Mouse (Mus musculus): ENCODE measurements around the gene Glyat. TPM values are rescaled to one million over a fixed set of nuclear protein-coding genes. Genes with fewer than 3 reads are reported as not detected.

Glyat gene
- total RNA-seq, 2 experiments from 2014 or later = 0.06 TPM; not detected in 1

DNA sequence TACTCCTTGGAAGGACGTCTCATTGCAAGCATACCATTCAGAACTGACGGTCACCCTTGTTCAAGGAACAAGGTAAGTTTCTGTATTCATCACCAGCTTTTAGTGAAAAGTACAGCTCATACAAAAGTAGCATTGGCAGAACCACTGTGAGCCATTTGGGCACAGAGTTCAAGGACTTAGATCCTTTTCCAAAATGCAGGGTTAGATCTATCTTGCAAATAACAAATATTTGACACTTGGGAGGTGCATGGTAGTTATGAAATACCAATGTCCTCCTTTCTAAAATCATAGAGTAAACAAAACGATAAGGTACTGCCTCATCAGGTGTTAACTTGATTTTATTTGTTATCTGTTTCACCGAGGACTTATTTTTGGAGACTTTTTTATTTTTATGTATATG lies 37.9 kb downstream of the Glyat start:
- DNase-seq = no peak
- intact Hi-C loops (cut with DNase I; ENCODE audit: low total_unique reads) = no loop called here

DNA sequence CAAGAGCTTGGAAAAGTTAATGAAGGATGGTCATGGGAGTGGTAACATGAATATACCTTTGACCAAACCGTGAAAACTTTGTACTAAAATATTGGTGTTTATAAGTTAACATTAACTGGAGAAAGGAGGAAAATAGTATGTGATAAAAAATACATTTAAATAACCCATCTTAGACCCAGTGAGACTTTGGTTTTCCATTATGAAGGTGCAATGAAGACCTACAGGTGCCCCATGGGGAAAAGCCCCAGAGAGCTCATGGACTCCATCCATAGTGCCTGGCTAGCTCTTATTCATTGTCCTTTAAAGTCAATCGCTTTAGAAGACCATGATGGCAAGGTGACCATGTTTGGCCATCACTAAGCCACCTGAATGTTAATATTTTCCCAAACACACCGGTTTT lies 44.7 kb downstream of the Glyat start, which contains the start of gene Olfr1443:
Olfr1443 (plus strand) TSS at position 301 of the 400 bp plus-strand sequence.
- no peak for DNase-seq
- intact Hi-C loops (cut with DNase I; ENCODE audit: low total_unique reads) = no loop called here

DNA sequence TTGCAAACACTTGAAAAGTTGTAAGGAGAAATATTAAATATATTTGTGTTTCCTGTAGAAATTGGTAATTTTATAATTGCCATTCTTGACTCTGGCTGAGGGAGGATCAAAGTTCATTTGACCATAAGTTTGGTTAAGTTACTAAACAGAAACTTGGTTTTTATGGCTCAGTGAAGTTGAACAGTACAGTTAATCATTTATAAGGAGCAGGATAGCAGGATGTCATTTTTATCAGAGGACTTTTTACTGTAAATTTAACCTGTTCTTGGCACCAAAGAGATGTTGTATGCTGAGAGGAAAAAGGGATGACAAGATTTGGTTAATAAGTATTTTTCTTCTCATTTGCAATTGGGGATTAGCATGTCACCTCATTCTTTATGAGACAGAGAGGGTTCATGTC lies 51.5 kb downstream of the Glyat start:
- intact Hi-C loops (cut with DNase I; ENCODE audit: low total_unique reads) = no loop called here
- DNase-seq = no peak

DNA sequence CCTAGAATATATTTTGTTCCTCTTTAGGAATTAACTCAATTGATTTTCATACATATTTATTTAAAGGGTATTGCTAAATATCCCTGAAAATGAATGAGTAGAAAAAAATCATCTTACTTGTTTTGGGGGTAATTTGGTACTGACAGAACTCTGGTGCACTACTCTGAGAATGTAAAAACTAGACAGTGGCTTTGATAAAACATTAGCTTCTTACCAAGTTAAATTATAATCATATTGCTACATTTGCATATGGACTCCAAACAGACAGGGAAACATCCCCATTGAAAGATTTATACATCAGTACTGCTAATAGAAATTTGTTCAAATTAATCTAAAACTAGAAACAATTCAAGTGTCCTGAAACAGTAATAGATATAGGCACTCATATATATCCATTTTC lies 52.1 kb downstream of the Glyat start:
- intact Hi-C loops (cut with DNase I; ENCODE audit: low total_unique reads) = no loop called here

DNA sequence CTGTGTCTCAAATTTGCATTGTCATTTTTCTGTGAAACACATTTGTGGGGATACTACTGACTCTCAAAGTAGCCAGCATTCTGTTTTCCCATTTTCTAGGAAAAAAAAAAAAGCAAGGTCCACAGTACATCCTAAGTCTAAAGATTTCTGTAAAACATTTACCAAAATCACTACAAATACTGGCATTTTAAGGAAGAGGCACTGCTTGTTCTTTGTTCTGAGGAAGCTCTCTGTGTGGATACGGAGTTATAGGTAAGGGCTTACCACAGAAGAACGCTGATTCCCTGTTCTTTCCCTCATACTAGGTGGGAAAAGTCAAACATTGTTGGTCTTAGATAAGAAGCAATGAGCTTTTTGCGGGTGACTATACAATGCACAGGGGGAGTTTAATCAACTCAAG lies 62.5 kb downstream of the Glyat start, which contains the start of gene Keg1:
Keg1 (plus strand) TSS at position 197 of the 400 bp plus-strand sequence.
- DNase-seq = no peak
- intact Hi-C loops (cut with DNase I; ENCODE audit: low total_unique reads) = no loop called here

More for the DNA sequence above, 52.1 kb downstream of the Glyat start:
- no peak for DNase-seq

DNA sequence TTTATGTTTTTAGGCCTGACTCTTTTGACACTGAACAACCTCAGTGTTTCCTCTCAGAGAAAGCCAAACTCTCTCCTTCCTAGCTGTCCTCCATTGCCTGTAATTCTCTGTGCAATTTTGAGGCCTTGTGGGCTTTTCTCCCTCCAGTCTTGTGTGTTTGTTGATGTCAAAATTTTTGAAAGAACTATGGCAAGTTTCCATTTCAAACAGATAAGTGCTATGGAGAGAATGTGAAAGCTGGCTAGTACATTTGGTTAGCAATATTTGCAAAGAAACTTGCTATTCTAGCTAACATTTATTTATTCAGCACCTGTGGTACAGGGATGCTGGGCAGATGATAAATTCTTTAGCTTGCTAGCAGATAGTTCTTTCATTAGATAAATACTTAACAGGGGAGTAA lies 63.1 kb downstream of the Glyat start:
- intact Hi-C loops (cut with DNase I; ENCODE audit: low total_unique reads) = no loop called here
- no peak for DNase-seq

Other genes starting within 250 kb of the Glyat start
- not detected for gene Olfr1440, start 246.0 kb upstream of the Glyat start, total RNA-seq (2021)
- not detected for gene Olfr1441, start 215.9 kb upstream of the Glyat start, total RNA-seq (2021)
- not detected for gene Pfpl, start 205.4 kb upstream of the Glyat start, total RNA-seq (2021)
- 1 to 10 TPM; 1.5 to 1.6 TPM for gene Mpeg1, start 172.5 kb upstream of the Glyat start, total RNA-seq (2021)
- 10 to 100 TPM; 10.1 to 14.1 TPM for gene Dtx4, start 131.9 kb upstream of the Glyat start, total RNA-seq (2021)
- gene Fam111a, start 87.6 kb upstream of the Glyat start, total RNA-seq (2021) = 1 to 10 TPM; 3.9 to 5.5 TPM
- not detected for gene Gm4952, start 33.3 kb upstream of the Glyat start, total RNA-seq (2021)
- gene Olfr1442, start 37.1 kb downstream of the Glyat start, total RNA-seq (2021) = not detected
- gene Olfr1443, start 44.8 kb downstream of the Glyat start, total RNA-seq (2021) = not detected
- not detected for gene Keg1, start 62.5 kb downstream of the Glyat start, total RNA-seq (2021)
- gene Cntf, start 132.3 kb downstream of the Glyat start, total RNA-seq (2021) = 1 to 10 TPM; 2.3 to 4.3 TPM
- 10 to 100 TPM; 61.0 to 64.6 TPM for gene Zfp91, start 162.8 kb downstream of the Glyat start, total RNA-seq (2021)
- gene Lpxn, start 162.9 kb downstream of the Glyat start, total RNA-seq (2021) = under 1 TPM; 0.49 to 0.68 TPM
- gene Gm5244, start 213.4 kb downstream of the Glyat start, total RNA-seq (2021) = not detected
- gene Olfr1444, start 224.0 kb downstream of the Glyat start, total RNA-seq (2021) = not detected

Data from gastrocnemius, postnatal 14 days (tissue).